Mouse (Mus musculus) C2C12 (cell line): Measurements from ENCODE around the gene Sdk1.

Experiments
- CTCF ChIP-seq: IDR thresholded peaks from one replicate; pipeline ENCODE4 v1.5.1; 2011; ENCODE audit not compliant: control insufficient read depth, insufficient read depth, insufficient read length
- MYOD1 ChIP-seq: IDR thresholded peaks from one replicate; pipeline ENCODE4 v1.6.1; 2011; ENCODE audit warnings: low read depth; ENCODE audit not compliant: control insufficient read depth, insufficient read length
- MYOG ChIP-seq: IDR thresholded peaks from one replicate; pipeline ENCODE4 v1.6.1; 2011; ENCODE audit not compliant: control insufficient read depth, insufficient read length; ENCODE audit errors: extremely low read depth

DNA sequence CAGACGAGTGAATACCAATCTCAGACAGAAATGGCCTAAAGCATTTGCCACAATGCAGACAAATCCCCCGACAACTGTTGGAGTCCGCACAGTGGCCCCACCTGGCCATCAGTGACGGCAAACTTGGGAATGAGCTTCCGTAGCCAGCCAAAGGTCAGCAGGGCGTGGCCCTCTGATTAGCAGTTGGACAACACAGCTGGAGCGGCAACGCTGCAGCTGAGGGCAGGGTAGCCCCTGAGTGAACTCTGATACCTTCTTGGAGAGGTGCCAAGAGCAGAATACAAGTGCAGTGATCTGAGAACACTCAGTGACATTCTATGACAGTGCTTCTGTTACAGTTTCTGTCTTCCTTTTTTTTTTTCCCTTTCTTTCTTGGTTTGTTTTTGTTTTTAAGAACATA, 610.9 kb downstream of the Sdk1 start:
- TF ChIP-seq CTCF, result no peak
- no peak for TF ChIP-seq MYOG
- no peak for TF ChIP-seq MYOD1
